Mouse (Mus musculus) Patski (cell line): Measurements from ENCODE around the gene Gm10553. TPM values are rescaled to one million over a fixed set of nuclear protein-coding genes. Genes with fewer than 3 reads are reported as not detected.
"Not testable (repeated sequence)": the region's sequence is repeated elsewhere in the genome, so short reads cannot be mapped to it uniquely, and the experiment has no call there.

Source experiments
- ATAC-seq: fragments of 100-300 bp; one replicate; pipeline ENCODE4 v1.8.0; 2021
- CTCF ChIA-PET: fragments of 350-600 bp; sonication (Branson Sonifier 250); formaldehyde crosslinking; loops from one replicate; lab custom pipeline; 2022; ENCODE audit warnings: inconsistent platforms; lab: Charles Lee
- POLR2A ChIA-PET: fragments of 350-600 bp; sonication (Branson Sonifier 250); formaldehyde crosslinking; loops from one replicate; lab custom pipeline; 2022; ENCODE audit warnings: antibody characterized with exemption, inconsistent platforms; lab: Charles Lee
- DNase-seq: peaks from one replicate; pipeline ENCODE4 v3.0.0-alpha.2; 2011; ENCODE audit warnings: low read depth, low spot score
- H3K27me3 ChIP-seq: fragments of 371-371 bp; one replicate; pipeline ENCODE4 v1.5.1; 2021
- CTCF ChIP-seq: fragments of 100-300 bp; IDR thresholded peaks from one replicate; pipeline ENCODE4 v1.5.1; 2021
- in situ Hi-C: fragments of 300-500 bp; cut with MboI; formaldehyde crosslinking; loops from 3 replicates; pipeline ENCODE4 v1.11.1; 2018; ENCODE audit warnings: low pct_unique_long_range_greater_than_20kb, mixed read lengths
- polyA plus RNA-seq: library from polyadenylated mRNA; unstranded; gene quantifications from one replicate; pipeline ENCODE4 v1.2.3, GENCODE M21; 2021

Gm10553 gene
- polyA plus RNA-seq, 1 experiment from 2014 or later = not detected

- DNase-seq, CTCF ChIA-PET, in situ Hi-C loops, POLR2A ChIA-PET, ATAC-seq, H3K27me3 ChIP-seq: not testable (repeated sequence)
Measured at GRCm38 (mm10) chr1:85114078-85114477, 14.1 kb downstream of the Gm10553 start.

- in situ Hi-C loops, H3K27me3 ChIP-seq, CTCF ChIA-PET, POLR2A ChIA-PET, ATAC-seq, DNase-seq: not testable (repeated sequence)
- TF ChIP-seq CTCF = peak; percentile 53
Measured at GRCm38 (mm10) chr1:85114666-85115402, 14.9 kb downstream of the Gm10553 start.

DNA sequence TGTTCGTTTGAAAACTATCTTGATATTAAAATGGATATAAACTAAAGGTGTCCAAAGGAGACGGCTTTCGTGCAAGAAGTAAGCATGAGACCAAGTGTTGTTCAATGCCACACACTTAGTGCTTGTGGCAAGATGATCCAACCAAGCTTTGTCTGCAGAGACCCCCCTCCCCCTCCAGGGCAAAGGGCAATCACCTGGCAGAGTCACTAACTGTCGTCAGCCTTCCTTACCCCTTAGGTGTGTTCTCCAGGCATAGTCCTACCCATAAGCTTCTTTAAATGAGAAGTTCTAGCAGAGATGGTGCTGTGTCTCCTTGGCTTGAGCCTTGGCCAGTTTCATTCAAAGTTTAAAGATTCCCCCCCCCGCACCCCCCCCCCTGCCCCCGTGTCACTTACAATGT, 17.6 kb downstream of the Gm10553 start:
- POLR2A ChIA-PET, DNase-seq, in situ Hi-C loops, H3K27me3 ChIP-seq, ATAC-seq, CTCF ChIA-PET: not testable (repeated sequence)

DNA sequence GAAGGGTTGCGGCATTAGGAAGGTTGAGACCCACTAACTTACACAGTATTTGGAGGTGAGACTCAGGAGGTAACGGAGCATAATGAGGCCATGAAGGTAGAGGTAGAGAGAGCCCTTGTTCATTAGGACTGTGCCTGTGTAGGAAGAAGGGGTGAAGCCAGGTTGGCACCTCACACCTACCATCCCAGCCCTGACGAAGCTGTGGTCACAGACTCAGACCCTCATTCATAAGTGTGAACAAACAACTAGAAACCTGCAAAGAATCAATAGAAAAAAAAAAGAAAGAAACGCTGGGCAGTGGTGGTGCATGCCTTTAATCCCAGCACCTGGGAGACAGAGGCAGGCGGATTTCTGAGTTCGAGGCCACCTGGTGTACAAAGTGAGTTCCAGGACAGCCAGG, 18.4 kb downstream of the Gm10553 start:
- CTCF ChIA-PET, H3K27me3 ChIP-seq, in situ Hi-C loops, ATAC-seq, DNase-seq, POLR2A ChIA-PET: not testable (repeated sequence)

GRCm38 (mm10) chr1:85121841-85122240, 21.9 kb downstream of the Gm10553 start:
- POLR2A ChIA-PET, CTCF ChIA-PET, H3K27me3 ChIP-seq, DNase-seq, in situ Hi-C loops, ATAC-seq: not testable (repeated sequence)

- DNase-seq, ATAC-seq, in situ Hi-C loops, CTCF ChIA-PET, POLR2A ChIA-PET, H3K27me3 ChIP-seq: not testable (repeated sequence)
Measured at GRCm38 (mm10) chr1:85133671-85134070, 33.7 kb downstream of the Gm10553 start.

Other genes starting within 250 kb of the Gm10553 start
- not detected for gene Slc16a14, start 165.0 kb upstream of the Gm10553 start, polyA plus RNA-seq
- 0.37 TPM for gene A530032D15Rik, start 9.7 kb downstream of the Gm10553 start, polyA plus RNA-seq
- 0.22 TPM for gene C130026I21Rik, start 170.4 kb downstream of the Gm10553 start, polyA plus RNA-seq